Mouse (Mus musculus) midbrain, embryonic 13.5 days (tissue): ENCODE data around the gene Gstp2. TPM values are rescaled to one million over a fixed set of nuclear protein-coding genes. Genes with fewer than 3 reads are reported as not detected.

Experiments used
- polyA plus RNA-seq: library from polyadenylated mRNA; unstranded; fragments of >200 nt; fragmentation: Nextera tagmentation; extraction: Ambion mirVana; gene quantifications from 2 replicates; pipeline ENCODE4 v1.2.1, GENCODE M21; 2015

The Gstp2 gene
- polyA plus RNA-seq, 1 experiment from 2014 or later: 3.9 TPM

Other genes starting within 250 kb of the Gstp2 start
- 49.5 and 58.0 TPM in 2 replicates for gene Chka, start 194.2 kb downstream of the Gstp2 start, polyA plus RNA-seq
- 7.4 and 10.9 TPM in 2 replicates for gene Tcirg1, start 138.9 kb downstream of the Gstp2 start, polyA plus RNA-seq
- 232 TPM in 2 replicates for gene Ndufs8, start 133.2 kb downstream of the Gstp2 start, polyA plus RNA-seq
- 0.80 and 1.1 TPM in 2 replicates for gene Aldh3b1, start 116.2 kb downstream of the Gstp2 start, polyA plus RNA-seq
- gene Unc93b1, start 110.8 kb downstream of the Gstp2 start, polyA plus RNA-seq: 5.6 and 8.1 TPM in 2 replicates
- gene Aldh3b3, start 87.4 kb downstream of the Gstp2 start, polyA plus RNA-seq: not detected in 2 replicates
- 0.09 and 0.18 TPM in 2 replicates for gene Aldh3b2, start 73.7 kb downstream of the Gstp2 start, polyA plus RNA-seq
- 1.2 and 1.5 TPM in 2 replicates for gene Acy3, start 59.5 kb downstream of the Gstp2 start, polyA plus RNA-seq
- not detected in 2 replicates for gene Tbx10, start 53.3 kb downstream of the Gstp2 start, polyA plus RNA-seq
- 25.2 and 26.4 TPM in 2 replicates for gene Nudt8, start 45.4 kb downstream of the Gstp2 start, polyA plus RNA-seq
- 4.9 and 5.5 TPM in 2 replicates for gene Gm49405, start 45.4 kb downstream of the Gstp2 start, polyA plus RNA-seq
- gene Doc2g, start 42.7 kb downstream of the Gstp2 start, polyA plus RNA-seq: 5.1 and 7.8 TPM in 2 replicates
- 203 and 210 TPM in 2 replicates for gene Ndufv1, start 33.2 kb downstream of the Gstp2 start, polyA plus RNA-seq
- 372 and 375 TPM in 2 replicates for gene Gstp1, start 8.0 kb downstream of the Gstp2 start, polyA plus RNA-seq
- gene Gstp3, start 13.5 kb upstream of the Gstp2 start, polyA plus RNA-seq: not detected in 2 replicates
- gene Cabp2, start 35.6 kb upstream of the Gstp2 start, polyA plus RNA-seq: not detected in 2 replicates
- gene Cdk2ap2, start 51.2 kb upstream of the Gstp2 start, polyA plus RNA-seq: 78.7 and 82.1 TPM in 2 replicates
- gene Pitpnm1, start 54.0 kb upstream of the Gstp2 start, polyA plus RNA-seq: 45.0 and 45.9 TPM in 2 replicates
- 79.8 and 80.9 TPM in 2 replicates for gene Aip, start 79.8 kb upstream of the Gstp2 start, polyA plus RNA-seq
- 0.05 and 0.08 TPM in 2 replicates for gene Gpr152, start 93.8 kb upstream of the Gstp2 start, polyA plus RNA-seq
- gene Cabp4, start 98.0 kb upstream of the Gstp2 start, polyA plus RNA-seq: 0.19 and 0.34 TPM in 2 replicates
- 121 and 127 TPM in 2 replicates for gene Coro1b, start 102.6 kb upstream of the Gstp2 start, polyA plus RNA-seq
- 0.24 and 0.50 TPM in 2 replicates for gene Ptprcap, start 107.6 kb upstream of the Gstp2 start, polyA plus RNA-seq
- gene Rps6kb2, start 117.3 kb upstream of the Gstp2 start, polyA plus RNA-seq: 60.5 and 62.9 TPM in 2 replicates
- 4.2 and 4.8 TPM in 2 replicates for gene Carns1, start 129.5 kb upstream of the Gstp2 start, polyA plus RNA-seq
- gene Tbc1d10c, start 145.3 kb upstream of the Gstp2 start, polyA plus RNA-seq: 0.78 and 0.93 TPM in 2 replicates
- 636 and 651 TPM in 2 replicates for gene Ppp1ca, start 146.0 kb upstream of the Gstp2 start, polyA plus RNA-seq
- 24.9 and 26.3 TPM in 2 replicates for gene Rad9a, start 155.6 kb upstream of the Gstp2 start, polyA plus RNA-seq
- gene Clcf1, start 168.2 kb upstream of the Gstp2 start, polyA plus RNA-seq: 0.64 and 0.70 TPM in 2 replicates
- not detected in 2 replicates for gene AC109138.7, start 168.3 kb upstream of the Gstp2 start, polyA plus RNA-seq
- gene Pold4, start 185.9 kb upstream of the Gstp2 start, polyA plus RNA-seq: 14.5 and 15.3 TPM in 2 replicates
- 6.0 and 8.7 TPM in 2 replicates for gene Ssh3, start 223.2 kb upstream of the Gstp2 start, polyA plus RNA-seq
- 23.4 and 27.8 TPM in 2 replicates for gene Ankrd13d, start 237.1 kb upstream of the Gstp2 start, polyA plus RNA-seq